Comparison of ENCODE assay signal across 25 mouse cellular contexts in genomic region chr11:116432127-116432526, GRCm38 (mm10). TPM values are rescaled to one million over a fixed set of nuclear protein-coding genes. Genes with fewer than 3 reads are reported as not detected.
A peak's percentile ranks its signal among the peaks of the same experiment; 100 is the strongest.
DNase-seq lines count a peak whose midpoint lies in the region; ATAC-seq and TF ChIP-seq lines count a peak whose summit lies in the region.
"Had no signal": no experiment of that assay in that cellular context is flagged by ENCODE, and none has a peak within 500 bp of the region (broad histone marks: within the 10 kb centered on the region; RNA-seq: fewer than 3 reads in every experiment).

No protein-coding gene starts in this region.

- no peaks in the 10 kb centered on the region for H3K9me3 ChIP-seq in embryonic facial prominence, embryonic 15.5 days (replicated peaks)
- H3K9me3 ChIP-seq in embryonic facial prominence, embryonic 10.5 days = no peaks in the 10 kb centered on the region
- no peaks in the 10 kb centered on the region for H3K9me3 ChIP-seq in liver, embryonic 15.5 days (replicated peaks)
- H3K9me3 ChIP-seq in liver, embryonic 11.5 days (ENCODE audit: control insufficient read depth, low read length) = no peaks in the 10 kb centered on the region
- H3K9me3 ChIP-seq in intestine, postnatal 0 days (ENCODE audit: control insufficient read depth) = no peaks in the 10 kb centered on the region
- H3K9me3 ChIP-seq in stomach, postnatal 0 days (ENCODE audit: control insufficient read depth, low read length) = no peaks in the 10 kb centered on the region
- H3K9me3 ChIP-seq: embryonic facial prominence, embryonic 13.5 days; forebrain, embryonic 10.5 days; heart, embryonic 13.5 days; neural tube, embryonic 12.5 days had no signal

- TF ChIP-seq EP300 in stomach, postnatal 0 days (optimal IDR thresholded peaks at IDR 0.05) = no peak

- H3K27me3 ChIP-seq in embryonic facial prominence, embryonic 15.5 days = no peaks in the 10 kb centered on the region
- H3K27me3 ChIP-seq in embryonic facial prominence, embryonic 10.5 days (replicated peaks; ENCODE audit: low read depth, poor library complexity, severe bottlenecking) = peaks cover 13% of the 10 kb centered on the region; the same call in 1 of the 2 replicates
- no peaks in the 10 kb centered on the region for H3K27me3 ChIP-seq in liver, embryonic 15.5 days
- H3K27me3 ChIP-seq in liver, embryonic 11.5 days (replicated peaks; ENCODE audit: control insufficient read depth, insufficient read depth, low read length) = no peaks in the 10 kb centered on the region
- H3K27me3 ChIP-seq in intestine, postnatal 0 days (replicated peaks; ENCODE audit: control insufficient read depth, insufficient read depth, low read length) = no peaks in the 10 kb centered on the region
- H3K27me3 ChIP-seq in stomach, postnatal 0 days (ENCODE audit: control insufficient read depth, insufficient read depth, low read length) = no peaks in the 10 kb centered on the region
- H3K27me3 ChIP-seq: embryonic facial prominence, embryonic 13.5 days; heart, embryonic 13.5 days; neural tube, embryonic 12.5 days had no signal

- peak overlapping the region; percentile 78; the same call in 1 of the 2 replicates for H3K27ac ChIP-seq in embryonic facial prominence, embryonic 15.5 days (replicated peaks)
- H3K27ac ChIP-seq in embryonic facial prominence, embryonic 10.5 days (replicated peaks) = no peak overlapping the region
- H3K27ac ChIP-seq in liver, embryonic 15.5 days (replicated peaks) = peak overlapping the region; percentile 15; the same call in 1 of the 2 replicates
- H3K27ac ChIP-seq in liver, embryonic 11.5 days (ENCODE audit: low read depth, low read length) = no peak overlapping the region
- H3K27ac ChIP-seq in intestine, postnatal 0 days (ENCODE audit: low read depth, low read length) = peak overlapping the region; percentile 96
- H3K27ac ChIP-seq in stomach, postnatal 0 days (replicated peaks) = peak overlapping the region; percentile 89
- H3K27ac ChIP-seq: embryonic facial prominence, embryonic 13.5 days; neural tube, embryonic 12.5 days had no signal

- H3K4me3 ChIP-seq in embryonic facial prominence, embryonic 15.5 days (replicated peaks) = no peak overlapping the region
- no peak overlapping the region for H3K4me3 ChIP-seq in embryonic facial prominence, embryonic 10.5 days
- H3K4me3 ChIP-seq in liver, embryonic 15.5 days (replicated peaks) = no peak overlapping the region
- no peak overlapping the region for H3K4me3 ChIP-seq in liver, embryonic 11.5 days (ENCODE audit: low read depth, low read length)
- no peak overlapping the region for H3K4me3 ChIP-seq in intestine, postnatal 0 days (ENCODE audit: low read depth, low read length)
- H3K4me3 ChIP-seq in stomach, postnatal 0 days (ENCODE audit: low read depth, low read length) = no peak overlapping the region
- H3K4me3 ChIP-seq: embryonic facial prominence, embryonic 13.5 days; heart, embryonic 13.5 days; neural tube, embryonic 12.5 days had no signal

- no peak for DNase-seq in embryonic facial prominence, embryonic 10.5 days (ENCODE audit: low spot score)
- DNase-seq in liver, embryonic 11.5 days (ENCODE audit: low spot score) = no peak
- DNase-seq in stomach, postnatal 0 days (ENCODE audit: low spot score) = no peak
- DNase-seq: adrenal gland, postnatal 14 days; cerebellum, postnatal 10 days; forebrain, postnatal 0 days; layer of hippocampus, postnatal 36 days; lung, postnatal 36 days; thymus, postnatal 14 days had no signal

- peaks cover 42% of the 10 kb centered on the region for H3K4me1 ChIP-seq in embryonic facial prominence, embryonic 15.5 days
- H3K4me1 ChIP-seq in embryonic facial prominence, embryonic 10.5 days = peaks cover 55% of the 10 kb centered on the region
- H3K4me1 ChIP-seq in liver, embryonic 15.5 days (replicated peaks) = peaks cover 69% of the 10 kb centered on the region
- H3K4me1 ChIP-seq in liver, embryonic 11.5 days (replicated peaks; ENCODE audit: control insufficient read depth, insufficient read depth, low read length) = peaks cover 46% of the 10 kb centered on the region
- H3K4me1 ChIP-seq in intestine, postnatal 0 days (replicated peaks; ENCODE audit: control insufficient read depth, insufficient read depth, low read length) = peaks cover 10% of the 10 kb centered on the region
- peaks cover 11% of the 10 kb centered on the region for H3K4me1 ChIP-seq in stomach, postnatal 0 days (replicated peaks; ENCODE audit: control insufficient read depth, insufficient read depth)

- H3K36me3 ChIP-seq in embryonic facial prominence, embryonic 15.5 days = peaks cover 10% of the 10 kb centered on the region; the same call in 1 of the 2 replicates
- peaks cover 19% of the 10 kb centered on the region for H3K36me3 ChIP-seq in embryonic facial prominence, embryonic 10.5 days (replicated peaks)
- peaks cover 15% of the 10 kb centered on the region for H3K36me3 ChIP-seq in liver, embryonic 15.5 days (replicated peaks)
- peaks cover 5% of the 10 kb centered on the region for H3K36me3 ChIP-seq in liver, embryonic 11.5 days (ENCODE audit: control insufficient read depth, insufficient read depth, low read length)
- H3K36me3 ChIP-seq in intestine, postnatal 0 days (ENCODE audit: control insufficient read depth, insufficient read depth) = peaks cover 5% of the 10 kb centered on the region
- no peaks in the 10 kb centered on the region for H3K36me3 ChIP-seq in stomach, postnatal 0 days (ENCODE audit: control insufficient read depth, insufficient read depth, low read length)

- no peak overlapping the region for H3K4me2 ChIP-seq in embryonic facial prominence, embryonic 15.5 days (replicated peaks)
- H3K4me2 ChIP-seq in liver, embryonic 15.5 days = no peak overlapping the region
- H3K4me2 ChIP-seq in liver, embryonic 11.5 days = no peak overlapping the region
- peak overlapping the region; percentile 44 for H3K4me2 ChIP-seq in intestine, postnatal 0 days (replicated peaks; ENCODE audit: low read depth)
- no peak overlapping the region for H3K4me2 ChIP-seq in stomach, postnatal 0 days (replicated peaks; ENCODE audit: low read depth)
- H3K4me2 ChIP-seq: heart, embryonic 13.5 days; neural tube, embryonic 12.5 days had no signal

- H3K9ac ChIP-seq in embryonic facial prominence, embryonic 15.5 days = no peak overlapping the region
- H3K9ac ChIP-seq in liver, embryonic 15.5 days = no peak overlapping the region
- H3K9ac ChIP-seq in liver, embryonic 11.5 days (ENCODE audit: low read depth, low read length) = no peak overlapping the region
- H3K9ac ChIP-seq in intestine, postnatal 0 days (ENCODE audit: low read depth, low read length) = peak overlapping the region; percentile 42; the same call in 1 of the 2 replicates
- H3K9ac ChIP-seq in stomach, postnatal 0 days (ENCODE audit: low read length) = no peak overlapping the region
- H3K9ac ChIP-seq: embryonic facial prominence, embryonic 13.5 days; forebrain, postnatal 0 days; heart, embryonic 13.5 days; neural tube, embryonic 12.5 days had no signal

- ATAC-seq in embryonic facial prominence, embryonic 15.5 days (ENCODE audit: insufficient number of reproducible peaks, low FRiP score, low TSS enrichment, low read depth) = no peak
- ATAC-seq in liver, embryonic 15.5 days (ENCODE audit: insufficient read depth) = no peak
- no peak for ATAC-seq in liver, embryonic 11.5 days (replicated peaks; ENCODE audit: low FRiP score)
- ATAC-seq in intestine, postnatal 0 days = no peak
- no peak for ATAC-seq in stomach, postnatal 0 days (ENCODE audit: low FRiP score, low TSS enrichment)
- ATAC-seq in megakaryocyte, adult 5-6 weeks (ENCODE audit: poor library complexity, severe bottlenecking) = no peak
- no peak for ATAC-seq in erythroid progenitor cell, adult 5-6 weeks (replicated peaks; ENCODE audit: low FRiP score, poor library complexity, severe bottlenecking)
- ATAC-seq: forebrain, postnatal 0 days; hindbrain, embryonic 16.5 days had no signal

- no peak for TF ChIP-seq CTCF in intestine, postnatal 0 days (IDR thresholded peaks at IDR 0.05; ENCODE audit: low read depth)
- no peak for TF ChIP-seq CTCF in stomach, postnatal 0 days (IDR thresholded peaks at IDR 0.05; ENCODE audit: low read depth)

- 48% methylated on average over 6 of the region's 6 CpGs for WGBS in embryonic facial prominence, embryonic 15.5 days
- 53% methylated on average over 6 of the region's 6 CpGs for WGBS in embryonic facial prominence, embryonic 10.5 days
- 58% methylated on average over 6 of the region's 6 CpGs for WGBS in liver, embryonic 15.5 days (ENCODE audit: insufficient replicate concordance)
- WGBS in liver, embryonic 11.5 days = 66% methylated on average over 6 of the region's 6 CpGs
- 34% methylated on average over 6 of the region's 6 CpGs for WGBS in intestine, postnatal 0 days
- 44% methylated on average over 6 of the region's 6 CpGs for WGBS in stomach, postnatal 0 days

RNA-seq across cellular contexts. Expression of gene Ubald2, which starts 1.8 kb away (rescaled TPM):
- polyA plus RNA-seq in embryonic facial prominence, embryonic 15.5 days (2015; fragmentation: Nextera tagmentation; extraction: Ambion mirVana) = 33.3 and 39.6 TPM in 2 replicates
- polyA plus RNA-seq in embryonic facial prominence, embryonic 10.5 days (2016; fragmentation: Nextera tagmentation; extraction: Ambion mirVana) = 43.7 and 46.4 TPM in 2 replicates
- 33.1 and 33.9 TPM in 2 replicates for polyA plus RNA-seq in liver, embryonic 15.5 days (2015; fragmentation: Nextera tagmentation; extraction: Ambion mirVana)
- 78.6 and 80.2 TPM in 2 replicates for polyA plus RNA-seq in liver, embryonic 11.5 days (2014; fragmentation: Nextera tagmentation; extraction: Ambion mirVana)
- 60.2 and 60.6 TPM in 2 replicates for polyA plus RNA-seq in intestine, postnatal 0 days (2015; fragmentation: Nextera tagmentation; extraction: Ambion mirVana)
- 35.4 and 35.7 TPM in 2 replicates for polyA plus RNA-seq in stomach, postnatal 0 days (2015; fragmentation: Nextera tagmentation; extraction: Ambion mirVana)
- 94.1 and 112 TPM in 2 replicates for total RNA-seq in megakaryocyte, adult 5-6 weeks (2015)
- total RNA-seq in megakaryocyte, adult 5-6 weeks (2017) = 58.4 and 64.0 TPM in 2 replicates
- total RNA-seq in erythroid progenitor cell, adult 5-6 weeks (2015; ENCODE audit: low replicate concordance) = 153 and 187 TPM in 2 replicates
- 47.2 and 63.3 TPM in 2 replicates for total RNA-seq in erythroid progenitor cell, adult 5-6 weeks (2017; ENCODE audit: low replicate concordance)

RNA-seq across cellular contexts. Expression of gene Rnf157, which starts 19.3 kb away (rescaled TPM):
- 15.7 and 17.0 TPM in 2 replicates for polyA plus RNA-seq in embryonic facial prominence, embryonic 15.5 days (2015; fragmentation: Nextera tagmentation; extraction: Ambion mirVana)
- polyA plus RNA-seq in embryonic facial prominence, embryonic 10.5 days (2016; fragmentation: Nextera tagmentation; extraction: Ambion mirVana) = 12.7 and 15.7 TPM in 2 replicates
- 1.0 and 1.4 TPM in 2 replicates for polyA plus RNA-seq in liver, embryonic 15.5 days (2015; fragmentation: Nextera tagmentation; extraction: Ambion mirVana)
- polyA plus RNA-seq in liver, embryonic 11.5 days (2014; fragmentation: Nextera tagmentation; extraction: Ambion mirVana) = 5.0 and 6.8 TPM in 2 replicates
- polyA plus RNA-seq in intestine, postnatal 0 days (2015; fragmentation: Nextera tagmentation; extraction: Ambion mirVana) = 4.9 and 6.6 TPM in 2 replicates
- polyA plus RNA-seq in stomach, postnatal 0 days (2015; fragmentation: Nextera tagmentation; extraction: Ambion mirVana) = 2.8 and 3.0 TPM in 2 replicates
- total RNA-seq in megakaryocyte, adult 5-6 weeks (2015) = 6.2 and 7.0 TPM in 2 replicates
- total RNA-seq in megakaryocyte, adult 5-6 weeks (2017) = 5.7 and 7.1 TPM in 2 replicates
- total RNA-seq in erythroid progenitor cell, adult 5-6 weeks (2015; ENCODE audit: low replicate concordance) = 5.8 and 11.7 TPM in 2 replicates
- 9.2 and 9.8 TPM in 2 replicates for total RNA-seq in erythroid progenitor cell, adult 5-6 weeks (2017; ENCODE audit: low replicate concordance)

RNA-seq across cellular contexts. Expression of gene Qrich2, which starts 33.9 kb away (rescaled TPM):
- 0.09 and 0.16 TPM in 2 replicates for polyA plus RNA-seq in embryonic facial prominence, embryonic 15.5 days (2015; fragmentation: Nextera tagmentation; extraction: Ambion mirVana)
- 0.23 and 0.44 TPM in 2 replicates for polyA plus RNA-seq in embryonic facial prominence, embryonic 10.5 days (2016; fragmentation: Nextera tagmentation; extraction: Ambion mirVana)
- not detected in 2 replicates for polyA plus RNA-seq in liver, embryonic 15.5 days (2015; fragmentation: Nextera tagmentation; extraction: Ambion mirVana)
- polyA plus RNA-seq in liver, embryonic 11.5 days (2014; fragmentation: Nextera tagmentation; extraction: Ambion mirVana) = 0.16 TPM in 1 of 2 replicates, not detected in the other
- polyA plus RNA-seq in intestine, postnatal 0 days (2015; fragmentation: Nextera tagmentation; extraction: Ambion mirVana) = 0.14 TPM in 1 of 2 replicates, not detected in the other
- 0.08 and 0.16 TPM in 2 replicates for polyA plus RNA-seq in stomach, postnatal 0 days (2015; fragmentation: Nextera tagmentation; extraction: Ambion mirVana)
- not detected in 2 replicates for total RNA-seq in megakaryocyte, adult 5-6 weeks (2015)
- 0.18 and 0.65 TPM in 2 replicates for total RNA-seq in megakaryocyte, adult 5-6 weeks (2017)
- not detected in 2 replicates for total RNA-seq in erythroid progenitor cell, adult 5-6 weeks (2015; ENCODE audit: low replicate concordance)
- total RNA-seq in erythroid progenitor cell, adult 5-6 weeks (2017; ENCODE audit: low replicate concordance) = not detected in 2 replicates
- total RNA-seq: adrenal gland, postnatal 14 days; forebrain, postnatal 0 days; gastrocnemius, adult 18-20 months; granulocyte monocyte progenitor cell, adult 5-6 weeks; heart, postnatal 25 days; layer of hippocampus, postnatal 36 days; left cerebral cortex, postnatal 14 days; MEL had no signal
- polyA plus RNA-seq: forebrain, postnatal 0 days; heart, embryonic 13.5 days; liver, embryonic 16.5 days; neural tube, embryonic 12.5 days had no signal

Comparison
In these comparisons a context has a peak if more than half of its experiments do, and no peak if none do; other contexts are left out.
1. H3K27ac ChIP-seq: peak in embryonic facial prominence, embryonic 15.5 days (single experiment), liver, embryonic 15.5 days (single experiment), intestine, postnatal 0 days (single experiment) and stomach, postnatal 0 days (single experiment); none in embryonic facial prominence, embryonic 10.5 days (single experiment) and liver, embryonic 11.5 days (single experiment).